Mouse (Mus musculus): Measurements from ENCODE around the gene Gm20908.
"Not testable (repeated sequence)": the region's sequence is repeated elsewhere in the genome, so short reads cannot be mapped to it uniquely, and the experiment has no call there.

Gene Gm20908

DNA sequence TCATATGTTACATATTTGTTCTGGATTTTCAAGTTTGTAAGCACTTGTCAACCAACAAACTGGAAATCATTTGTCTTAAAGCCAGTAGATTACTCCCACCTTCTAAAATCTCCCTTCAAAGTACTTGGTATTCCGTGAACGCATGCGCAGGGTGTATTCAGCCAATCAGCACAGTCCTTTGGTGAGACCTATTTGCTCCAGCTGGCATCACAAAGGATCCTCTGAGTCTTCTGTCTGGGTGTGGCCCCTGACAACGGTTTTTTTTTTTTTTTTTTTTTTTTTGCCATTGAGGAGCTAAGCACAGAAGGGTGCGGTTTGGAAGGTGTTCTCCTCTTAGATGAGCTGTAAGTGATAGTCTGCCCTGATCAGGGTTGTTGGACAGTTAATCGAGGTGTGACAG is at the start of gene Gm20908:
Gm20908 (plus strand) TSS at position 301 of the 400 bp plus-strand sequence.
- DNase-seq (ENCODE audit: low spot score in 2 of 2) = not testable (repeated sequence)
